Mouse (Mus musculus) brain, embryonic 18.5 days (tissue): Measurements from ENCODE around the gene Ppfibp2.

Source experiments
- DNase-seq: peaks from one replicate; pipeline ENCODE4 v3.0.0-alpha.2; 2012; ENCODE audit warnings: low read depth, low spot score

The Ppfibp2 gene

GRCm38 (mm10) chr7:107757308-107758151 is 162.5 kb downstream of the Ppfibp2 start, which contains the start of gene Cyb5r2:
TSS of gene Cyb5r2 (minus strand) at chr7:107758032.
- DNase-seq = no peak

- DNase-seq = no peak
These were observed 175.8 kb downstream of the Ppfibp2 start for GRCm38 (mm10) chr7:107770812-107771211.

GRCm38 (mm10) chr7:107778216-107778615 is 183.2 kb downstream of the Ppfibp2 start:
- DNase-seq = no peak

GRCm38 (mm10) chr7:107779611-107780010 is 184.6 kb downstream of the Ppfibp2 start:
- DNase-seq = no peak

- no peak for DNase-seq
These were observed 193.1 kb downstream of the Ppfibp2 start for GRCm38 (mm10) chr7:107787977-107788620.

GRCm38 (mm10) chr7:107796500-107796899 is 201.5 kb downstream of the Ppfibp2 start:
- DNase-seq = no peak
